Mouse (Mus musculus) ES-E14 (cell line): ENCODE measurements at regions not wholly inside any gene's neighbourhood (a gene's known extent, or its start where the extent isn't known, plus 50 kb on each side); places are given as distances from the start of the nearest gene placed in this dataset.

Experiments used
- DNase-seq: peaks from one replicate; pipeline ENCODE4 v3.0.0-alpha.2; 2013; ENCODE audit warnings: low read depth, low spot score
- H3K27ac ChIP-seq: 2 replicates; pipeline ENCODE4 v1.5.1; 2012; ENCODE audit warnings: low read depth, mild to moderate bottlenecking, low read length, moderate library complexity, mixed read lengths; ENCODE audit not compliant: poor library complexity, insufficient read depth, severe bottlenecking
- H3K36me3 ChIP-seq: 2 replicates; pipeline ENCODE4 v1.6.1; 2012; ENCODE audit warnings: mild to moderate bottlenecking, low read length, moderate library complexity, mixed read lengths; ENCODE audit not compliant: control insufficient read depth, poor library complexity, insufficient read depth, severe bottlenecking
- H3K4me1 ChIP-seq, 2 experiments: fragments of 150-350 bp in 1 of 2; sonication (generic) in 1 of 2; 2 replicates each; pipeline ENCODE4 v1.6.1; 2012; ENCODE audit warnings: low read length in 2 of 2, mild to moderate bottlenecking in 1 of 2, mixed read lengths in 1 of 2; ENCODE audit not compliant: control insufficient read depth in 2 of 2, insufficient read depth in 2 of 2, poor library complexity in 1 of 2
- H3K4me3 ChIP-seq, 2 experiments: fragments of 150-350 bp in 1 of 2; sonication (generic) in 1 of 2; 2 replicates each; pipeline ENCODE4 v1.5.1; 2012; ENCODE audit warnings: low read length in 2 of 2, low read depth in 1 of 2, mild to moderate bottlenecking in 1 of 2, mixed read lengths in 1 of 2; ENCODE audit not compliant: insufficient read depth in 1 of 2, poor library complexity in 1 of 2, severe bottlenecking in 1 of 2
- H3K9ac ChIP-seq: 2 replicates; pipeline ENCODE4 v1.6.1; 2012; ENCODE audit warnings: low read depth, mild to moderate bottlenecking, low read length, mixed read lengths; ENCODE audit not compliant: poor library complexity, insufficient read depth, severe bottlenecking
- H3K9me3 ChIP-seq: fragments of 150-350 bp; sonication (generic); 2 replicates; pipeline ENCODE4 v1.6.1; 2012; ENCODE audit warnings: low read depth, mild to moderate bottlenecking, low read length; ENCODE audit not compliant: control insufficient read depth, insufficient read depth
- CHD2 ChIP-seq: IDR thresholded peaks from 2 replicates; pipeline ENCODE4 v1.6.1; 2014; ENCODE audit warnings: mild to moderate bottlenecking, low read depth, low read length, inconsistent platforms
- HCFC1 ChIP-seq: IDR thresholded peaks from 2 replicates; pipeline ENCODE4 v1.6.1; 2012; ENCODE audit warnings: low read length, inconsistent platforms, borderline replicate concordance; ENCODE audit not compliant: insufficient read depth
- MAFK ChIP-seq: IDR thresholded peaks from 2 replicates; pipeline ENCODE4 v1.6.1; 2014; ENCODE audit warnings: mild to moderate bottlenecking, low read depth, low read length, inconsistent platforms; ENCODE audit not compliant: insufficient read depth
- ZC3H11A ChIP-seq: IDR thresholded peaks from 2 replicates; pipeline ENCODE4 v1.6.1; 2012; ENCODE audit warnings: low read depth, mild to moderate bottlenecking, inconsistent platforms, low read length, borderline replicate concordance
- ZNF384 ChIP-seq: IDR thresholded peaks from 2 replicates; pipeline ENCODE4 v1.6.1; 2012; ENCODE audit warnings: low read depth, low read length, inconsistent platforms
- in situ Hi-C, 2 experiments: fragments of 600-800 bp; cut with MboI; formaldehyde crosslinking; loops; one replicate each; pipeline ENCODE4 v1.15.1; 2025; ENCODE audit warnings: low sequenced_read_pairs in 2 of 2, inconsistent platforms in 1 of 2; ENCODE audit not compliant: unreplicated experiment in 2 of 2

DNA sequence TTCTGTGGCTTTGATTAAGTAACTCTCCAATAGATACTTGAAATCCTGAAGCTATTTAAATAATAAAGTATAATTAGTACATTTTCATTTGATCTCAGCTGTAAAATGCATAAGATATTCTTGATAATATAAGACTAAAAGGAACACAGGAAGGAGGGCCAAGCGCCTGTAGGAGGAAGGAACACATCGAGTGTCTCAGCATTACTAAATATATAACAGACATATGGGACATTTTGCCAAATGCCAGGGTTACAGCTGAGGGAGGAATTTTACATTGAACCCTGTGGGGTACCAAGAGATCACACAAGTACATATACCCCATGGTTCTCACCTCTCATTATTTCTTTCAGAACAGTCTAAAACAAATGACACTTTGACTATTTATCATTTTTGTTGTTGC lies 555.5 kb upstream of the Frg1 start:
- no peak for DNase-seq
- no peaks in the 10 kb centered on the region for H3K36me3 ChIP-seq
- TF ChIP-seq CHD2 (no peak), ZNF384 (no peak), MAFK (no peak), HCFC1 (no peak), ZC3H11A (no peak)
- H3K27ac ChIP-seq = no peak overlapping the region
- in situ Hi-C loops = no loop called here
- no peaks in the 10 kb centered on the region for H3K9me3 ChIP-seq
- no peaks in the 10 kb centered on the region for H3K4me1 ChIP-seq
- H3K9ac ChIP-seq = no peak overlapping the region
- H3K4me3 ChIP-seq = no peak overlapping the region

DNA sequence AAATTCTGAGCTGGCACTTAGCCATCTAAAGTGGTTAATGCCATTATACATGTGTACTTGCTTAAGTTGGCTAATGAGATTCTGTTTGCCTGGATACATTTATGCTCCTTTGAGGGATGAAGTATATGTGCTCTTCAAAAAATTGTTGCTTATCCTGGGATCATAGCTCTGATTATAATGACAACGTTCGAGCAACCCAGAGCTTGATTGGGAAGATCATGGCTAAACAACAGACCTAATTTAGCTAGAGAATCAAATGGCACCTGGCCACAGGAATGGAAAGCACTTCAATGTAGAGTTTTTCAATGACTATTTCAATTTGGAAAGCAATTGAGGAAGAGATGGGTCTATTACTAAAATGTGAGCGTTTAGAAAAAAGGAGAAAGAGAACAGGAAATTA lies 553.7 kb upstream of the Frg1 start:
- no peaks in the 10 kb centered on the region for H3K9me3 ChIP-seq
- no peak overlapping the region for H3K4me3 ChIP-seq
- H3K27ac ChIP-seq = no peak overlapping the region
- no peak for TF ChIP-seq ZNF384
- TF ChIP-seq CHD2 = no peak
- TF ChIP-seq MAFK = no peak
- no peaks in the 10 kb centered on the region for H3K4me1 ChIP-seq
- in situ Hi-C loops = no loop called here
- no peak overlapping the region for H3K9ac ChIP-seq
- H3K36me3 ChIP-seq = no peaks in the 10 kb centered on the region
- no peak for DNase-seq

DNA sequence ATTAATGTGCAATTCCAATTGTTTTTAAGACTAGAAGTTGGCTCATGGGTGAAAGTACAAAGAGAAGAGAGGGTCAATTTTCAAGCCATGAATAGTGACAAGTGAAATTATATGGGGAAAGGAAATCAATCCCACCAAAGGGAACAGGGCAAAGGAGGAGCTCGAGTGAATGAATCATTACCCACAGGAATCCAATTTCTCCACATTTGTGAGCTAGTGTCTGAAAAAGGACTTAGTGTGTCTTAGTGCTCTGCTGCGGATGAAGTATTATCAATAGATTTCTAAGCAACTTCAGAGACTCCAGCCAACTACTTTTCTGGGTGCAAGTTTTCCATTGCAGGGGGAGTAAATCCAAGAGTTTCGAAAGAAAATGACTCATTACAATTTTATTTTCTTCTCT lies 552.5 kb upstream of the Frg1 start:
- Histone ChIP-seq H3K27ac (no peak overlapping the region), H3K36me3 (no peaks in the 10 kb centered on the region), H3K9me3 (no peaks in the 10 kb centered on the region), H3K9ac (no peak overlapping the region), H3K4me1 (no peaks in the 10 kb centered on the region), H3K4me3 (no peak overlapping the region)
- in situ Hi-C loops = no loop called here
- no peak for DNase-seq
- TF ChIP-seq CHD2 = no peak
- TF ChIP-seq ZNF384 = no peak
- TF ChIP-seq MAFK = no peak
- TF ChIP-seq HCFC1 = no peak
- no peak for TF ChIP-seq ZC3H11A

DNA sequence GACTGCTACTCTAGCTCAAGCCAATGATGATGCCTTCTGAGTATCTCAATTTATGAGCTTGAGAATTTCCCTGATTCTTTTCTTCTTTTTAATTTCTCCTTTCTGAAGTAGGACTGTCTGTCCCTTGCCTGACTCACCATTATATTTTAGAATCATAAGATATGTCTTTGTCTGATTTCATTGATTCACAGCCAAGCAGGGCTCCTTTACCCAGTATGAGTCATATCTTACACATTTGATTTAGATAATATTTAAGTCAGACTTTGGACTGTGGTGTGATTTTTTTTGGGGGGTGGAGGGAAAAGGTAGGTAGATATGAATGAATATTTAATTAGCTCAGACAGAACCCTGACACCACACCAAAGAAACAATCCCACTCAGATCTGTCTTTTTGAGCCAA lies 547.2 kb upstream of the Frg1 start:
- in situ Hi-C loops = no loop called here
- no peak for TF ChIP-seq HCFC1
- no peak for TF ChIP-seq ZNF384
- TF ChIP-seq ZC3H11A = no peak
- no peak for TF ChIP-seq MAFK
- no peak for TF ChIP-seq CHD2
- H3K9ac ChIP-seq = no peak overlapping the region

DNA sequence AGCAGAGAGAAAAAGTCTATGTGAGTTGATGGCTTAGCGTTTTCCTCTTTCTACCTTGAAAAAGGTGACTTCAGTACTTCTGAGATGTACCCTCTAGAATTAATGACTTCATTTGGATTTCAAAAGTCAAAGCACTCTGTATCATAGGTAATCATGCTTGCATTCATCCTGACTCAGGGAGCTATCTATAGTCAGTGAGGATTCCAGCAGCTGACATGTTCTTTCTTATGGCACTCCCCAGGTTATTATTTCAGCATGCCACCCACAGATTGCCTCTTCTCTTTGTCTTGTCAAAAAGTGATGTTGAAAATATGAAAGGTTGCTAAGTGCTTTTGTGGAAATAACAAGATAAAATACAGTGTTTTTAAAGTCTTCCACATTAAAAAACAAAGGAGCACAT lies 540.0 kb upstream of the Frg1 start:
- no peaks in the 10 kb centered on the region for H3K9me3 ChIP-seq
- H3K27ac ChIP-seq = no peak overlapping the region
- no peaks in the 10 kb centered on the region for H3K4me1 ChIP-seq
- TF ChIP-seq HCFC1 (no peak), CHD2 (no peak), ZNF384 (no peak), MAFK (no peak), ZC3H11A (no peak)
- in situ Hi-C loops = no loop called here
- DNase-seq = no peak
- H3K4me3 ChIP-seq = no peak overlapping the region
- no peaks in the 10 kb centered on the region for H3K36me3 ChIP-seq
- no peak overlapping the region for H3K9ac ChIP-seq

More for the DNA sequence above, 547.2 kb upstream of the Frg1 start:
- no peak for DNase-seq
- Histone ChIP-seq H3K36me3 (no peaks in the 10 kb centered on the region), H3K4me1 (no peaks in the 10 kb centered on the region), H3K9me3 (no peaks in the 10 kb centered on the region), H3K4me3 (no peak overlapping the region), H3K27ac (no peak overlapping the region)
